Mouse (Mus musculus): ENCODE results near the gene Srxn1. TPM values are rescaled to one million over a fixed set of nuclear protein-coding genes. Genes with fewer than 3 reads are reported as not detected.
"Not testable (repeated sequence)": the region's sequence is repeated elsewhere in the genome, so short reads cannot be mapped to it uniquely, and the experiment has no call there.

Gene Srxn1
- total RNA-seq (2014; rRNA removed) (24.5 and 46.1 TPM in 2 replicates), polyA plus RNA-seq (2015; fragmentation: Nextera tagmentation; extraction: Ambion mirVana) (24.8 and 29.5 TPM in 2 replicates)

DNA sequence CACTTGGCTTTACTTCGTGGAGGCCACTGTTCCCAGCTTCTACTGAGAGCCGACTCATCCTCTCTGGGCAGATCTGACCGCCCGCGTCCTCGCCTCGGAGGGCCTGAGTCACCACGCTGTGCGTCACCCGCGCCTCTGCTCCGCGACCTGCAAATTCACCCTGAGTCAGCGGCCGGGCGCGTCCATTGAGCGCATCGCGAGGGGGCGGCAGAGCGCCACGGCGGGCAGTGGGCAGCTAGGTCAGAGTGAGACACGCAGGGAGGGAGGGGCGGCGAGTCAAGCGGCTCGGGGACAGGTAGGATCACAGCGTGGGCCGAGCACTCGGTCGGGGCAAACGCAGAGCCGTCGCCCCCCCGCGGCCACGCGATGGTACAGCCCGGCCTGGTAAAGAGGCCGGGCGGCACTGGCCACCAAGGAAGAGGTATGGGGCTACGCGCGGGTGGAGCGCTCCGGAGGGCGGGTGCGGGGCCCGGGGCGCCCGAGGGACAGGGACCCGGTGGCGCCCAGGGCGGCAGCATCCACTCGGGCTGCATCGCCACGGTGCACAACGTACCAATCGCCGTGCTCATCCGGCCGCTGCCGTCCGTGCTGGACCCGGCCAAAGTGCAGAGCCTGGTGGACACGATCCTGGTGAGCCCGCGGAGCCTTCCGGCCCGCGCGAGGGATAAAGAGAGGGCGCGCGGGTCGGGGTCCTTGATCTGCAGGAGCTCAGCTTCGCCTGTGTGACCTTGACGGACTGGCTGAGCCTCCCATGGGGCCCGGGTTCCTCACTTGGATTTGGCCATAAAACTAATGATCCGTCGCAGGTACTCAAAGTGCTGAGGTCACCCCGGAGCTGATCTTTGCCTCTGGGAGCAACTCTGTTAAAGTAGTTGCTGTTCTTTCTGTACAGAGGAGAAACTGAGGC lies at the start of gene Srxn1:
Gene Srxn1, plus strand, starts transcription at position 199 of the 907 bp plus-strand sequence.
- Histone ChIP-seq H3K4me3 (ENCODE audit: low read depth, low read length) (peak within 1 kb of the TSS; percentile 76), H3K4me1 (ENCODE audit: insufficient read depth, low read length) (peaks cover 9% of the 10 kb centered on the region; the same call in 1 of the 2 replicates), H3K9me3 (ENCODE audit: low read length) (no peaks in the 10 kb centered on the region), H3K36me3 (ENCODE audit: insufficient read depth, low read length) (peaks cover 8% of the 10 kb centered on the region; the same call in 1 of the 2 replicates), H3K27ac (ENCODE audit: low read depth, low read length) (peak within 1 kb of the TSS; percentile 59), H3K9ac (replicated peaks; ENCODE audit: low read length, poor library complexity, severe bottlenecking) (peak within 1 kb of the TSS; percentile 86), H3K27me3 (ENCODE audit: insufficient read depth, low read length) (no peaks in the 10 kb centered on the region), H3K4me2 (ENCODE audit: low read depth, low read length, poor library complexity, severe bottlenecking) (peak within 1 kb of the TSS; percentile 83)
- DNase-seq (ENCODE audit: low spot score) (peak; percentile 83), ATAC-seq (ENCODE audit: low FRiP score) (peak; percentile 86)
- peak; percentile 74 for TF ChIP-seq CTCF (IDR thresholded peaks at IDR 0.05)
- 2% methylated on average over 74 of the region's 84 CpGs for WGBS

DNA sequence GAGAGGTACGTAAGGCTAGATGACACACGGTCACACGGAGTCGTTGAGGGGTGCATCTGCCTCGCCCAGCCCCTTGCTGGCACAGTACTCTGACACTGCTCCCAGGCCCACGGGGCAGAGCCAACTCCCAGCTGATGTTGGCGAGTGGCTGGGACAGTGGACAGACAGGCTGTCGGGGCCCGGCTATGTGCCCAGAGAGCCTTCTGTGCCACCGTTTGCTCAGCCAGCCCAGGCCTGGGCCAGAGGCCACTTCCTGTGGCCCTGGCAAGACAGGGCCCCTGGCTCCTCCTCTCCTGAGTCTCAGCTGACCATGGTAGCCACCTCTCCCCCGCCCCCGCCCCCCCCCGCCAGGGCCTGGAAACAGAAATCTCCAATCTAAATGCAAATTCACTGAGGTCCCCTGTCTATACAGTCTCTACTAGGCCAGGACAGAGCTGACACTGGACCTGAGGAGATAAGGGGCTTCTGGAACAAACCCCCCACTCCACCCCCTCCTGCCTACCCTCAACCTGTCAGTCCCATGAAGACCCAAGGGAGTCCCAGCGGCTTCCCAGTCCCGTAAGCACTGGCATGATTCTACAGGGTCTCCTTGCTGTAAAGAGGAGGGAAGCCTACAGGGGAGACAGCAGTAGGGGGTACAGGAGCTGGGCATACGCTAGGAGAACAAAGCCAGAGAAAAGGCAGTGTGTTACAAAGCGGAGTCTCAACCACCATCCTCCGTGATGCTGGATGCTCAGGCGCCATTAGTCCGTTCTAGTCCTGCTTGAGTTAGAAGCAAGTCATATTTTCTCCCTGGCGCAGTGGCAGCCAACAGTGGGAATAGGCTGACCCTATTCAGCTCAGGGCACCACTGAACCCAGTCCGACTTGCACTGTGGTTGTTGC lies 48.7 kb upstream of the Srxn1 start:
- Histone ChIP-seq H3K27ac (ENCODE audit: low read depth, low read length) (no peak overlapping the region), H3K9me3 (ENCODE audit: low read length) (no peaks in the 10 kb centered on the region), H3K4me1 (ENCODE audit: insufficient read depth, low read length) (no peaks in the 10 kb centered on the region), H3K9ac (replicated peaks; ENCODE audit: low read length, poor library complexity, severe bottlenecking) (no peak overlapping the region), H3K4me2 (ENCODE audit: low read depth, low read length, poor library complexity, severe bottlenecking) (no peak overlapping the region), H3K27me3 (ENCODE audit: insufficient read depth, low read length) (no peaks in the 10 kb centered on the region), H3K4me3 (ENCODE audit: low read depth, low read length) (no peak overlapping the region), H3K36me3 (ENCODE audit: insufficient read depth, low read length) (no peaks in the 10 kb centered on the region)
- 55% methylated on average over 20 of the region's 22 CpGs for WGBS
- ATAC-seq (ENCODE audit: low FRiP score) (peak; percentile 75), DNase-seq (ENCODE audit: low spot score) (peak; percentile 75)
- TF ChIP-seq CTCF (IDR thresholded peaks at IDR 0.05): no peak

DNA sequence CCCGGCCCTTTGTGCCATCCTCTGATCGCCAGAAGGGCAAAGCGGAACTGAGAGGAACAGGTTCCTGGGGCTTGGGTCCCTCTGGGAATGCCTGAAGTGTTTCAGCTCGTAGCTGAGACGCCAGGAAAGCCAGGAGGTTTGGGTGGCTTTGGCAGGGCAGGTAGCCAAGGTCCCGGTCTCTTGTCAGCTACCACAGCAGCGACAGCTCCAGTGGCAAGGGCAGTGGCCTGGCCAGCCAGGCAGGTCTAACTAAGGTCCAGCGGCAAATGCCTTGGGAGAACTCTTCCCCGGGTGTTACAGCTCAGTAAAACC lies 48.1 kb upstream of the Srxn1 start:
- Histone ChIP-seq H3K4me3 (ENCODE audit: low read depth, low read length) (no peak overlapping the region), H3K36me3 (ENCODE audit: insufficient read depth, low read length) (no peaks in the 10 kb centered on the region), H3K9ac (replicated peaks; ENCODE audit: low read length, poor library complexity, severe bottlenecking) (no peak overlapping the region), H3K9me3 (ENCODE audit: low read length) (no peaks in the 10 kb centered on the region), H3K4me1 (ENCODE audit: insufficient read depth, low read length) (no peaks in the 10 kb centered on the region), H3K27me3 (ENCODE audit: insufficient read depth, low read length) (no peaks in the 10 kb centered on the region), H3K27ac (ENCODE audit: low read depth, low read length) (no peak overlapping the region), H3K4me2 (ENCODE audit: low read depth, low read length, poor library complexity, severe bottlenecking) (no peak overlapping the region)
- 74% methylated on average over 9 of the region's 9 CpGs for WGBS
- DNase-seq (ENCODE audit: low spot score) (no peak), ATAC-seq (ENCODE audit: low FRiP score) (no peak)
- no peak for TF ChIP-seq CTCF (IDR thresholded peaks at IDR 0.05)

DNA sequence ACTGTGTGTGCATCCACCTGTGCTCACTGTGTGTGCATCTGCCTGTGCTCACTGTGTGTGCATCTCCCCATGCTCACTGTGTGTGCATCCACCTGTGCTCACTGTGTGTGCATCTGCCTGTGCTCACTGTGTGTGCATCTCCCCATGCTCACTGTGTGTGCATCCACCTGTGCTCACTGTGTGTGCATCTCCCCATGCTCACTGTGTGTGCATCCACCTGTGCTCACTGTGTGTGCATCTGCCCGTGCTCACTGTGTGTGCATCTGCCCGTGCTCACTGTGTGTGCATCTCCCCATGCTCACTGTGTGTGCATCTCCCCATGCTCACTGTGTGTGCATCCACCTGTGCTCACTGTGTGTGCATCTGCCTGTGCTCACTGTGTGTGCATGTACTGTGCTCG lies 42.5 kb upstream of the Srxn1 start:
- H3K27me3 ChIP-seq (ENCODE audit: insufficient read depth, low read length); H3K36me3 ChIP-seq (ENCODE audit: insufficient read depth, low read length); H3K9me3 ChIP-seq (ENCODE audit: low read length); H3K4me3 ChIP-seq (ENCODE audit: low read depth, low read length); DNase-seq (ENCODE audit: low spot score); H3K9ac ChIP-seq (replicated peaks; ENCODE audit: low read length, poor library complexity, severe bottlenecking); H3K27ac ChIP-seq (ENCODE audit: low read depth, low read length); H3K4me2 ChIP-seq (ENCODE audit: low read depth, low read length, poor library complexity, severe bottlenecking); H3K4me1 ChIP-seq (ENCODE audit: insufficient read depth, low read length); ATAC-seq (ENCODE audit: low FRiP score): not testable (repeated sequence)
- 89% methylated on average over 3 of the region's 3 CpGs for WGBS

DNA sequence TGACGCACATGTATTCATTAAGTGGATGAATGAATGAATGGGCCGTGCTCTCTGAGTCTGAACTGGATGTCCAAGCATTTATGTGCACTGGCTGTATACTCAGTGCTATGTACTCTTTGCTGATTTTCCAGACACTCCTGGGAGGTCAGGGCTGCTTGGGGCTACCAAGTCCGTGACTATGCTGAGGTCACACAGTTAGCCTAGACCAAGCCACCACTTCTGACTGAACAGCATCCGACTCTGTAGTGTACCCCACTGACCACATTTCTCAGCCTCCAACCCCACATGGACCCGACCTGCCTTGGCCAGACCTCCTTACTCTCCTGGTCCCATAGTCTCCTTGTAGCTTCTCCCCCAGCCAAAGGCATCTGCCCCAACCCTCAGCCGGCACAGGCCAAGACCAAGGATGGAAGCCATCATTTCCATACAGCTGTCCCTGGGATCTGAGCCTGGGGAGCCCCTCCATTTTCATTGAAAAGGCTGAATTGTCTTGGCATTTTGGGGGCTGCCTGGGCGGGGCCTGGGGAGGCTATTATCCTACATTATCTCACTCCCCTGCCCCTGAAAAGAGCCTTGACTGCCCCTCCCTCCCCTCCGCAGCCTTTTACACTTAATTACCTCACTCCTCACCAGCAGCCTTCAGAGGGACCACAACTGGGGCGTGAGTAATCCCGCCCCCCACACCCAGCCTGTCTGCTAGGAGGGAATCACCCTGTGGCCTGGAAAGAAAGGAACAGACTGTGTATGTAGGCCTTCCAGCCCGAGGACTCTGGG lies 36.5 kb upstream of the Srxn1 start:
- Histone ChIP-seq H3K4me3 (ENCODE audit: low read depth, low read length) (no peak overlapping the region), H3K36me3 (ENCODE audit: insufficient read depth, low read length) (no peaks in the 10 kb centered on the region), H3K27me3 (ENCODE audit: insufficient read depth, low read length) (no peaks in the 10 kb centered on the region), H3K27ac (ENCODE audit: low read depth, low read length) (no peak overlapping the region), H3K4me1 (ENCODE audit: insufficient read depth, low read length) (no peaks in the 10 kb centered on the region), H3K9ac (replicated peaks; ENCODE audit: low read length, poor library complexity, severe bottlenecking) (no peak overlapping the region), H3K9me3 (ENCODE audit: low read length) (no peaks in the 10 kb centered on the region), H3K4me2 (ENCODE audit: low read depth, low read length, poor library complexity, severe bottlenecking) (no peak overlapping the region)
- ATAC-seq (ENCODE audit: low FRiP score) (no peak), DNase-seq (ENCODE audit: low spot score) (no peak)
- WGBS: 32% methylated on average over 11 of the region's 11 CpGs
- no peak for TF ChIP-seq CTCF (IDR thresholded peaks at IDR 0.05)

Measured in midbrain, postnatal 0 days (tissue).